Mouse (Mus musculus): ENCODE results near the gene Serinc2. TPM values are rescaled to one million over a fixed set of nuclear protein-coding genes. Genes with fewer than 3 reads are reported as not detected.

Serinc2 gene
- 3.4 and 4.4 TPM in 2 replicates for polyA plus RNA-seq (2015; fragmentation: Nextera tagmentation; extraction: Ambion mirVana)

GRCm38 (mm10) chr4:130279105-130279504 lies at the start of gene Serinc2:
Gene Serinc2, minus strand, starts transcription at chr4:130279205.
- DNase-seq (no peak), ATAC-seq (no peak)
- H3K36me3 ChIP-seq (replicated peaks; ENCODE audit: insufficient read depth, low read length): no peaks in the 10 kb centered on the region
- no peak within 1 kb of the TSS for H3K27ac ChIP-seq (ENCODE audit: low read depth)
- no peak within 1 kb of the TSS for H3K4me3 ChIP-seq (ENCODE audit: low read depth, low read length)
- TF ChIP-seq EP300 (IDR thresholded peaks at IDR 0.05; ENCODE audit: low read depth) (no peak), CTCF (IDR thresholded peaks at IDR 0.05; ENCODE audit: low read depth) (no peak)
- peaks cover 40% of the 10 kb centered on the region for H3K27me3 ChIP-seq (ENCODE audit: insufficient read depth, low read length)
- no peaks in the 10 kb centered on the region; the same call in 1 of the 2 replicates for H3K4me1 ChIP-seq (ENCODE audit: insufficient read depth)
- WGBS (ENCODE audit: insufficient replicate concordance): 56% methylated on average over 2 of the region's 2 CpGs
- no peaks in the 10 kb centered on the region for H3K9me3 ChIP-seq (ENCODE audit: low read length)
- H3K4me2 ChIP-seq (ENCODE audit: low read depth, low read length): no peak within 1 kb of the TSS
- H3K9ac ChIP-seq (replicated peaks): no peak within 1 kb of the TSS

GRCm38 (mm10) chr4:130327366-130327765 lies 48.4 kb upstream of the Serinc2 start:
- WGBS (ENCODE audit: insufficient replicate concordance): 86% methylated on average over 9 of the region's 9 CpGs
- DNase-seq: no peak
- H3K9me3 ChIP-seq (ENCODE audit: low read length): no peaks in the 10 kb centered on the region
- no peak overlapping the region for H3K27ac ChIP-seq (ENCODE audit: low read depth)
- H3K9ac ChIP-seq (replicated peaks): no peak overlapping the region
- no peak overlapping the region for H3K4me2 ChIP-seq (ENCODE audit: low read depth, low read length)
- H3K4me1 ChIP-seq (ENCODE audit: insufficient read depth): no peaks in the 10 kb centered on the region
- ATAC-seq: no peak
- no peak overlapping the region for H3K4me3 ChIP-seq (ENCODE audit: low read depth, low read length)
- TF ChIP-seq EP300 (IDR thresholded peaks at IDR 0.05; ENCODE audit: low read depth): no peak
- TF ChIP-seq CTCF (IDR thresholded peaks at IDR 0.05; ENCODE audit: low read depth): no peak
- H3K27me3 ChIP-seq (ENCODE audit: insufficient read depth, low read length): no peaks in the 10 kb centered on the region
- peaks cover 30% of the 10 kb centered on the region for H3K36me3 ChIP-seq (replicated peaks; ENCODE audit: insufficient read depth, low read length)

GRCm38 (mm10) chr4:130325446-130325845 lies 46.4 kb upstream of the Serinc2 start:
- Histone ChIP-seq H3K4me3 (ENCODE audit: low read depth, low read length) (no peak overlapping the region), H3K4me1 (ENCODE audit: insufficient read depth) (no peaks in the 10 kb centered on the region), H3K27me3 (ENCODE audit: insufficient read depth, low read length) (no peaks in the 10 kb centered on the region), H3K27ac (ENCODE audit: low read depth) (no peak overlapping the region), H3K9ac (replicated peaks) (no peak overlapping the region), H3K36me3 (replicated peaks; ENCODE audit: insufficient read depth, low read length) (peaks cover 40% of the 10 kb centered on the region), H3K4me2 (ENCODE audit: low read depth, low read length) (no peak overlapping the region), H3K9me3 (ENCODE audit: low read length) (no peaks in the 10 kb centered on the region)
- no peak for ATAC-seq
- TF ChIP-seq CTCF (IDR thresholded peaks at IDR 0.05; ENCODE audit: low read depth) (no peak), EP300 (IDR thresholded peaks at IDR 0.05; ENCODE audit: low read depth) (no peak)
- WGBS (ENCODE audit: insufficient replicate concordance): 94% methylated on average over 2 of the region's 2 CpGs
- no peak for DNase-seq

- H3K4me1 ChIP-seq (ENCODE audit: insufficient read depth): no peaks in the 10 kb centered on the region
- peaks cover 33% of the 10 kb centered on the region for H3K36me3 ChIP-seq (replicated peaks; ENCODE audit: insufficient read depth, low read length)
- no peak overlapping the region for H3K9ac ChIP-seq (replicated peaks)
- H3K27ac ChIP-seq (ENCODE audit: low read depth): no peak overlapping the region
- H3K4me2 ChIP-seq (ENCODE audit: low read depth, low read length): no peak overlapping the region
- TF ChIP-seq CTCF (IDR thresholded peaks at IDR 0.05; ENCODE audit: low read depth) (no peak), EP300 (IDR thresholded peaks at IDR 0.05; ENCODE audit: low read depth) (no peak)
- ATAC-seq (no peak), DNase-seq (no peak)
- no peak overlapping the region for H3K4me3 ChIP-seq (ENCODE audit: low read depth, low read length)
- H3K9me3 ChIP-seq (ENCODE audit: low read length): no peaks in the 10 kb centered on the region
- H3K27me3 ChIP-seq (ENCODE audit: insufficient read depth, low read length): no peaks in the 10 kb centered on the region
- WGBS (ENCODE audit: insufficient replicate concordance): 79% methylated on average over 5 of the region's 5 CpGs
Observed at GRCm38 (mm10) chr4:130323607-130324006, 44.6 kb upstream of the Serinc2 start.

- no peak overlapping the region for H3K9ac ChIP-seq (replicated peaks)
- no peak for TF ChIP-seq CTCF (IDR thresholded peaks at IDR 0.05; ENCODE audit: low read depth)
- no peak for TF ChIP-seq EP300 (IDR thresholded peaks at IDR 0.05; ENCODE audit: low read depth)
- DNase-seq (no peak), ATAC-seq (no peak)
- no peak overlapping the region for H3K4me2 ChIP-seq (ENCODE audit: low read depth, low read length)
- 31% methylated on average over 1 of the region's 1 CpGs for WGBS (ENCODE audit: insufficient replicate concordance)
- H3K27ac ChIP-seq (ENCODE audit: low read depth): no peak overlapping the region
- no peak overlapping the region for H3K4me3 ChIP-seq (ENCODE audit: low read depth, low read length)
- no peaks in the 10 kb centered on the region for H3K27me3 ChIP-seq (ENCODE audit: insufficient read depth, low read length)
- H3K36me3 ChIP-seq (replicated peaks; ENCODE audit: insufficient read depth, low read length): peaks cover 31% of the 10 kb centered on the region
- H3K9me3 ChIP-seq (ENCODE audit: low read length): no peaks in the 10 kb centered on the region
- H3K4me1 ChIP-seq (ENCODE audit: insufficient read depth): no peaks in the 10 kb centered on the region
Observed at GRCm38 (mm10) chr4:130323165-130323564, 44.2 kb upstream of the Serinc2 start.

- ATAC-seq (no peak), DNase-seq (no peak)
- WGBS (ENCODE audit: insufficient replicate concordance): 53% methylated on average over 7 of the region's 7 CpGs
- no peaks in the 10 kb centered on the region for H3K9me3 ChIP-seq (ENCODE audit: low read length)
- no peak overlapping the region for H3K9ac ChIP-seq (replicated peaks)
- H3K4me3 ChIP-seq (ENCODE audit: low read depth, low read length): no peak overlapping the region
- H3K4me1 ChIP-seq (ENCODE audit: insufficient read depth): no peaks in the 10 kb centered on the region
- H3K27me3 ChIP-seq (ENCODE audit: insufficient read depth, low read length): no peaks in the 10 kb centered on the region
- peaks cover 33% of the 10 kb centered on the region for H3K36me3 ChIP-seq (replicated peaks; ENCODE audit: insufficient read depth, low read length)
- TF ChIP-seq CTCF (IDR thresholded peaks at IDR 0.05; ENCODE audit: low read depth) (no peak), EP300 (IDR thresholded peaks at IDR 0.05; ENCODE audit: low read depth) (no peak)
- no peak overlapping the region for H3K4me2 ChIP-seq (ENCODE audit: low read depth, low read length)
- no peak overlapping the region for H3K27ac ChIP-seq (ENCODE audit: low read depth)
Observed at GRCm38 (mm10) chr4:130322567-130322966, 43.6 kb upstream of the Serinc2 start.

GRCm38 (mm10) chr4:130321640-130322039 lies 42.6 kb upstream of the Serinc2 start:
- no peaks in the 10 kb centered on the region for H3K4me1 ChIP-seq (ENCODE audit: insufficient read depth)
- peaks cover 30% of the 10 kb centered on the region for H3K36me3 ChIP-seq (replicated peaks; ENCODE audit: insufficient read depth, low read length)
- ATAC-seq: no peak
- no peak overlapping the region for H3K9ac ChIP-seq (replicated peaks)
- no peaks in the 10 kb centered on the region for H3K27me3 ChIP-seq (ENCODE audit: insufficient read depth, low read length)
- DNase-seq: no peak
- H3K27ac ChIP-seq (ENCODE audit: low read depth): no peak overlapping the region
- TF ChIP-seq EP300 (IDR thresholded peaks at IDR 0.05; ENCODE audit: low read depth) (no peak), CTCF (IDR thresholded peaks at IDR 0.05; ENCODE audit: low read depth) (no peak)
- no peak overlapping the region for H3K4me2 ChIP-seq (ENCODE audit: low read depth, low read length)
- 71% methylated on average over 7 of the region's 7 CpGs for WGBS (ENCODE audit: insufficient replicate concordance)
- H3K4me3 ChIP-seq (ENCODE audit: low read depth, low read length): no peak overlapping the region
- H3K9me3 ChIP-seq (ENCODE audit: low read length): no peaks in the 10 kb centered on the region
